Comparison of ENCODE assay signal across 10 mouse cellular contexts in genomic region chr2:180597490-180597889, GRCm38 (mm10). TPM values are rescaled to one million over a fixed set of nuclear protein-coding genes. Genes with fewer than 3 reads are reported as not detected.
DNase-seq lines count a peak whose midpoint lies in the region; ATAC-seq and TF ChIP-seq lines count a peak whose summit lies in the region.
"Had no signal": no experiment of that assay in that cellular context is flagged by ENCODE, and none has a peak within 500 bp of the region (broad histone marks: within the 10 kb centered on the region; RNA-seq: fewer than 3 reads in every experiment).

TSS of gene Col9a3 (plus strand) at chr2:180597790.

- H3K36me3 ChIP-seq in heart, embryonic 16.5 days (ENCODE audit: control insufficient read depth, insufficient read depth), result peaks cover 17% of the 10 kb centered on the region
- H3K36me3 ChIP-seq in E14TG2a.4 (ENCODE audit: insufficient read depth, low read length), result peaks cover 33% of the 10 kb centered on the region
- H3K36me3 ChIP-seq in forebrain, embryonic 12.5 days (replicated peaks), result peaks cover 33% of the 10 kb centered on the region
- H3K36me3 ChIP-seq in limb, embryonic 14.5 days (ENCODE audit: control insufficient read depth, insufficient read depth, low read length), result peaks cover 39% of the 10 kb centered on the region

- H3K27ac ChIP-seq in heart, embryonic 16.5 days (ENCODE audit: low read length), result no peak within 1 kb of the TSS
- H3K27ac ChIP-seq in forebrain, embryonic 12.5 days, result no peak within 1 kb of the TSS; the same call in 1 of the 2 replicates
- H3K27ac ChIP-seq in limb, embryonic 14.5 days (replicated peaks; ENCODE audit: low read depth, low read length), result peak within 1 kb of the TSS; percentile 88
- H3K27ac ChIP-seq: macrophage had no signal

- DNase-seq in heart, postnatal 10 days, result no peak
- DNase-seq in limb, embryonic 14.5 days (ENCODE audit: low spot score), result no peak
- DNase-seq in cerebellum, postnatal 25 days, result no peak
- no peak for DNase-seq in adrenal gland, adult (ENCODE audit: inconsistent age in 2 of 2, low spot score in 1 of 2)

- H3K9ac ChIP-seq in heart, embryonic 16.5 days (ENCODE audit: low read length), result peak within 1 kb of the TSS; percentile 35; the same call in 1 of the 2 replicates
- H3K9ac ChIP-seq in forebrain, embryonic 12.5 days, result peak within 1 kb of the TSS; percentile 51
- H3K9ac ChIP-seq in limb, embryonic 14.5 days (ENCODE audit: low read depth, low read length, severe bottlenecking), result peak within 1 kb of the TSS; percentile 64

- TF ChIP-seq POLR2A in limb, embryonic 14.5 days (IDR thresholded peaks at IDR 0.05; ENCODE audit: borderline replicate concordance, extremely low read depth, insufficient read depth, insufficient read length), result no peak

- no peak for ATAC-seq in heart, embryonic 16.5 days (replicated peaks; ENCODE audit: extremely low read depth, insufficient read depth, low FRiP score)
- no peak for ATAC-seq in forebrain, embryonic 12.5 days (ENCODE audit: low FRiP score)
- no peak for ATAC-seq in limb, embryonic 14.5 days (ENCODE audit: low FRiP score, low read depth)
- ATAC-seq in activated CD4-positive, CD25-positive, alpha-beta regulatory T cell, adult 4 months, result no peak

- peak within 1 kb of the TSS; percentile 29 for H3K4me3 ChIP-seq in heart, embryonic 16.5 days (ENCODE audit: low read length)
- H3K4me3 ChIP-seq in E14TG2a.4 (replicated peaks; ENCODE audit: low read length), result peak within 1 kb of the TSS; percentile 74
- H3K4me3 ChIP-seq in forebrain, embryonic 12.5 days (replicated peaks), result peak within 1 kb of the TSS; percentile 36
- peak within 1 kb of the TSS; percentile 47 for H3K4me3 ChIP-seq in limb, embryonic 14.5 days (replicated peaks; ENCODE audit: low read length)

- H3K9me3 ChIP-seq in heart, embryonic 16.5 days (replicated peaks; ENCODE audit: control insufficient read depth, low read length), result no peaks in the 10 kb centered on the region
- H3K9me3 ChIP-seq in E14TG2a.4 (ENCODE audit: low read length), result no peaks in the 10 kb centered on the region
- H3K9me3 ChIP-seq in forebrain, embryonic 12.5 days, result no peaks in the 10 kb centered on the region
- H3K9me3 ChIP-seq in limb, embryonic 14.5 days (ENCODE audit: control insufficient read depth, low read length), result no peaks in the 10 kb centered on the region

- 47% methylated on average over 4 of the region's 4 CpGs for WGBS in heart, embryonic 16.5 days
- 46% methylated on average over 4 of the region's 4 CpGs for WGBS in forebrain, embryonic 12.5 days
- 37% methylated on average over 4 of the region's 4 CpGs for WGBS in limb, embryonic 14.5 days

- TF ChIP-seq CTCF in E14TG2a.4 (conservative IDR thresholded peaks at IDR 0.05; ENCODE audit: low read length), result no peak

- H3K27me3 ChIP-seq in heart, embryonic 16.5 days (ENCODE audit: control insufficient read depth, insufficient read depth, low read length), result peaks cover 22% of the 10 kb centered on the region
- H3K27me3 ChIP-seq in E14TG2a.4 (ENCODE audit: insufficient read depth, low read length), result peaks cover 51% of the 10 kb centered on the region
- H3K27me3 ChIP-seq in forebrain, embryonic 12.5 days, result peaks cover 51% of the 10 kb centered on the region
- H3K27me3 ChIP-seq in limb, embryonic 14.5 days (ENCODE audit: control insufficient read depth, insufficient read depth, low read length), result 0 out of 2 replicates have a peak, but pooled peaks cover 6% of the 10 kb centered on the region
- H3K27me3 ChIP-seq: CH12.LX had no signal

- intact Hi-C loops in heart, postnatal 10 days (cut with DNase I), result no loop called here

- no peaks in the 10 kb centered on the region for H3K4me1 ChIP-seq in heart, embryonic 16.5 days (ENCODE audit: control insufficient read depth, insufficient read depth, low read length)
- H3K4me1 ChIP-seq in E14TG2a.4 (replicated peaks; ENCODE audit: low read depth, low read length), result peaks cover 20% of the 10 kb centered on the region
- peaks cover 23% of the 10 kb centered on the region for H3K4me1 ChIP-seq in forebrain, embryonic 12.5 days
- peaks cover 13% of the 10 kb centered on the region for H3K4me1 ChIP-seq in limb, embryonic 14.5 days (ENCODE audit: control insufficient read depth, insufficient read depth, low read length)

- peak within 1 kb of the TSS; percentile 56 for H3K4me2 ChIP-seq in heart, embryonic 16.5 days (ENCODE audit: low read depth, low read length)
- H3K4me2 ChIP-seq in forebrain, embryonic 12.5 days, result peak within 1 kb of the TSS; percentile 64
- H3K4me2 ChIP-seq in limb, embryonic 14.5 days (replicated peaks; ENCODE audit: low read depth, low read length, severe bottlenecking), result peak within 1 kb of the TSS; percentile 65

RNA-seq across cellular contexts. Expression of gene Col9a3, which starts in this region (rescaled TPM):
- 11.7 and 13.1 TPM in 2 replicates for polyA plus RNA-seq in heart, embryonic 16.5 days (2015; fragmentation: Nextera tagmentation; extraction: Ambion mirVana)
- total RNA-seq in heart, postnatal 10 days (2021), result 1 to 10 TPM in 1 of 2 experiments, under 1 TPM in 1; 0.53 to 1.2 TPM
- 25.7 and 28.6 TPM in 2 replicates for polyA plus RNA-seq in forebrain, embryonic 12.5 days (2016; fragmentation: Nextera tagmentation; extraction: Ambion mirVana)
- polyA plus RNA-seq in limb, embryonic 14.5 days (2012; rRNA removed), result 612 and 663 TPM in 2 replicates
- 334 and 360 TPM in 2 replicates for polyA plus RNA-seq in limb, embryonic 14.5 days (2014; fragmentation: Nextera tagmentation; extraction: Ambion mirVana)
- under 1 TPM in 1 of 2 experiments, not detected in 1; 0.48 TPM for polyA plus RNA-seq in activated CD4-positive, CD25-positive, alpha-beta regulatory T cell, adult 4 months (2017; shearing (Covaris generic))

Comparison
In these comparisons a context has a peak if more than half of its experiments do, and no peak if none do; other contexts are left out.
1. RNA of gene Col9a3 (polyA plus RNA-seq): 334 to 663 TPM in limb, embryonic 14.5 days; 25.7 to 28.6 TPM in forebrain, embryonic 12.5 days, 11.7 to 13.1 TPM in heart, embryonic 16.5 days and 0.48 TPM in activated CD4-positive, CD25-positive, alpha-beta regulatory T cell, adult 4 months; every median in the first group is over 10 times any median in the second.
2. Peak in every context shown above with its lines, with median percentiles within 50 percentile points of each other: H3K4me2 ChIP-seq, H3K4me3 ChIP-seq and H3K9ac ChIP-seq.